Mouse (Mus musculus): ENCODE measurements around the gene Ms4a6b.
"Not testable (repeated sequence)": the region's sequence is repeated elsewhere in the genome, so short reads cannot be mapped to it uniquely, and the experiment has no call there.

The Ms4a6b gene

GRCm38 (mm10) chr19:11516246-11516645 is at the start of gene Ms4a6b:
TSS of gene Ms4a6b (plus strand) at chr19:11516512.
- no peak for DNase-seq

DNA sequence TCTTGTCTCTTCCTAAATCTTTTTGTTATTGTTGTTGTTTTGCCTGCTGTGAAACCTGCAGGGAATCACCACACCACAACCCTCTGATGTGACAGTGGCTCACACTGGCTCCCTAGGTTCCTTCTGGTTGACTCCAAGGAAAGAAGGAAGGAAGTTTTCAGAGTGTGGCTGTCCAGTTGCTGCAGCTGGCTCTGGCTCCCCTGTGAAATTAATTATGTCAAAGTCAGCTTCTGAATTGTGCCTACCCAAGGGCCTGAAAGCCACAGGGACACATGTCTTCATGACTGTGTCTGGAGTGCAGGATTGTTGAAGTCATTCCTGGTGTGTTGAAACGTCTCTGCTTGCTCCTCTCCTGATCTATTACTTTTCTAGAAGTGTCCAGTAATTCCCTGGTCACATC is 48.0 kb upstream of the Ms4a6b start:
- not testable (repeated sequence) for DNase-seq

GRCm38 (mm10) chr19:11469215-11469614 is 47.1 kb upstream of the Ms4a6b start, which contains the start of gene Ms4a6c:
TSS of gene Ms4a6c (plus strand) at chr19:11469366.
- DNase-seq = not testable (repeated sequence)

- DNase-seq = no peak
These were observed 36.6 kb upstream of the Ms4a6b start for GRCm38 (mm10) chr19:11479714-11480113.

GRCm38 (mm10) chr19:11482684-11483083 is 33.6 kb upstream of the Ms4a6b start:
- no peak for DNase-seq

GRCm38 (mm10) chr19:11483941-11484340 is 32.4 kb upstream of the Ms4a6b start:
- DNase-seq = no peak

DNA sequence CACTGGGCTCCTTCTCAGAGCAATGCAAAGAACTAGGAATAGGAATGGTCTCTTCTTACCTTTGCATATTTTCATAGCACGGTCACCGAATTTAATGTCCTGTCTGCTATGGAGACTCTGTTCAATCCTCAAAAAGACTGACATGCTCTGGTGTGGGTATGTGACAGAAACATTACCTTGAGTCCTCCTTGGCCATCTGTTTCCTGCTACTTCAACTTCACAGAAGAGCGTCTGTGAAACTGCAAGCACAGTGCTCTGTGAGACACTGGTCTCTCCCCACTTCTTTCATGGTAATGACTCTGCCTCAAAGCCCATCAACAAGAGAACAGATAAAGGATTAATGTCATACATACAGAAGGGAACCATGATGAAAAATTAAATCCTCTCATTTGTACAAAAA is 31.9 kb upstream of the Ms4a6b start:
- no peak for DNase-seq

GRCm38 (mm10) chr19:11485266-11485665 is 31.0 kb upstream of the Ms4a6b start:
- no peak for DNase-seq

DNA sequence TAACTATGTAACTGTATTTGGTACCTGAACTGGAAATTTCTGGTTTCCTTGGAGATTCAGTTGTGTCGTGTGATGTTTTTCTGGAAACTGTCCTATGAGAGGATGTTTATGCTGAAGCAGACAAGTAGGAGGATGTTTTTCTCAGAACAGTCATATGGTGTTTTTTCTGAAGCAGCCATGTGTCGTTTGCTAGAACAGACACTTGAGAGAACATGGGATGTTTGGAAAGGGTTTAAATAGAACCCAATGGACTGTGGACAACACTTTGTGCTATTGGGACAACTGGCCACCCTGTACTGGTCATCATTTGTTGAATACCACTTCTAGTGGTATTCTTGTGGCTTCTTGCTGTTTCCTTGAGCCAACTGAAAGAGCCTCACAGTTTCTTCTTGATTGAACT is 30.6 kb upstream of the Ms4a6b start, which contains the start of gene Gm8369:
TSS of gene Gm8369 (plus strand) at position 193 of the 400 bp plus-strand sequence.
- no peak for DNase-seq

GRCm38 (mm10) chr19:11486599-11486998 is 29.7 kb upstream of the Ms4a6b start:
- DNase-seq = no peak

GRCm38 (mm10) chr19:11491406-11492189 is 24.7 kb upstream of the Ms4a6b start:
- DNase-seq = no peak

GRCm38 (mm10) chr19:11492671-11493070 is 23.6 kb upstream of the Ms4a6b start:
- no peak for DNase-seq

DNA sequence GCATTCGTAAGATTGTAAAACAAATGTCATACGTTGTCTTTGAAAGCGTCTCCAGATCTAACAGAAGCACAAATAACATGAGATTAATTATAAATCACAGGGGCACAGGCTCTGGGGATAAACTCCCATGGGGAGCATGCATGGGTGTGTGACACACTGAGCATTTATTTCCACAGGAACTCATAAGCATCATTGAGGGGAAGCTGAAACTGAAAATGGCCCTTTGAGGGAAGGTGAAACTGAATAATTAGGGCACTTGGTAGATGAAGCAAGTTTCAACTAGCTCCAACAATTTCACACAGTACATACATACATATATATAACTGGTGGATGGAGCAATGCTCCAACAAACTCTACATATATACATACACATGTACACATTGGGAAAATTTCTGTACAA is 21.8 kb upstream of the Ms4a6b start:
- no peak for DNase-seq

DNA sequence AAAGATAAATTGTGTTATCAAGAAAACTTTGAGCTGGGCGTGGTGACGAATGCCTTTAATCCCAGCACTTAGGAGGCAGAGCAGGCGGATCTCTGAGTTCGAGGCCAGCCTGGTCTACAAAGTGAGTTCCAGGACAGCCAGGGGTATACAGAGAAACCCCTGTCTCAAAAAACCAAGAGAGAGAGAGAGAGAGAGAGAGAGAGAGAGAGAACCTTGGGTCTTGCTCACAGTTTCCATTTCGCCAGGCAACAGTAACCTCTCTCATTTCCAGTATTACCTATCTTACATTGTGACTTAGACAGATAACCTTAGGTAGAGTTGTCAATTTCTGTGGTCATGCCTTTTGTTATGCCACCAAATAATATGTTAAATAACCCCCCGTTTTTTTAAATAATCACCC is 20.0 kb upstream of the Ms4a6b start:
- no peak for DNase-seq

- DNase-seq = not testable (repeated sequence)
These were observed 19.0 kb upstream of the Ms4a6b start for GRCm38 (mm10) chr19:11497300-11497699.

DNA sequence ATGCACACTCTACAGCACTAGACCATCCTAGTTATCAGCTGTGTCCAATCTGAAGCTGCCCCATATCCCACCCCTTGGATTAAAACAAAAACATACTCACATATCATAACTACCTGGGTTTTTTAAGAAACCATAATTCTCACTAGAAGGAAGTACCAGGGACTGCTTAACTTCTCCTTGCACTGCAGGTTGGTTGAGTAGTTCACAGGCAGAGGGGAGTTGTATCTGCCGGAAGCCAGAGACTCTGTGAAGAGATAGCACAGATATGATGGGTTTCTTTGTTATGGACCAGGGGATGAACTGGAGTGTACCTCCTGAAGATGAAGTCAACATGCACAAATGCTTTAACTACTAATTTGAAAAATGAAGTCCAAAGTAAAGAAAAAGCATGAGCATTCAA is 15.5 kb upstream of the Ms4a6b start:
- no peak for DNase-seq

GRCm38 (mm10) chr19:11501326-11501725 is 15.0 kb upstream of the Ms4a6b start:
- DNase-seq = no peak

- no peak for DNase-seq
These were observed 11.5 kb upstream of the Ms4a6b start for GRCm38 (mm10) chr19:11504857-11505256.

DNA sequence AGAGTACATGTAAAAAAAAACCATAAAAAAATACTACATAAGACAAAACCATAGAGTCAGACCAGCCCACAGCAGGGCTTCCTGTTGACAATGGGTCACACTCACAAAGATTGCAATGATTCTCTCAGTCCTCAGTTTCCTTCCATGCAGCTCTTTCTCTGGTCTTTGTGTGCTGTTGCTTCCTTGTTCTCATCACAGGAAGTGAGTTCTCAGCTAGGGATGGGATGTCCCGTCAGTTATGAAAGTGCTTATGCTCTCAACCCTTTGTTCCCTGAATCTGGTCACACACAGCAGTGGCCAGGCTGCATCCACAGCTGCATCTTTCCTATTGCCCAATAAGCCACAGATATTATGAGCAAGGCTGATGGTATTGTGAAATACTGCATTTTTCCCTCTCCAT is 2.9 kb upstream of the Ms4a6b start:
- no peak for DNase-seq

DNA sequence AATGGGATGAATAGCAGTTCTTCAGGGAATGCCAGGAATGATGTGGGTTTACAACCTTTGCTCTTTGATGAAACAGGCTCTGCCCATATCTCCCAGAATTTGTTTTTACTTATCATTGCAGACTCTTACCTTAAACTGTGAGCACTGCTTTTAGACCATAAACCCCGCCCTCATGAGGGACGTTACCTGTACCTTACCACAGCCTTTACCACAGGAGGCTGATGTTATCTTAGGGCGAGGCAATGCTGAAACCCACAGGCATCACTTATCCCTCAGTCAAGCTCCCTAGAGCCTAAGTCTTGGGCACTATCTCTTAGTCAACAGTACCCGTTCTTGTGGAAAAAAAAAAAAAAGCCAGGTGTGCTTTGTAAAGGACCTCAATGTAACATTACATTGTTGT is 533 bp downstream of the Ms4a6b start:
- DNase-seq = no peak

GRCm38 (mm10) chr19:11517373-11517772 is 1.1 kb downstream of the Ms4a6b start:
- not testable (repeated sequence) for DNase-seq

GRCm38 (mm10) chr19:11518356-11518755 is 2.0 kb downstream of the Ms4a6b start:
- DNase-seq = not testable (repeated sequence)

GRCm38 (mm10) chr19:11520146-11520545 is 3.8 kb downstream of the Ms4a6b start:
- no peak for DNase-seq

DNA sequence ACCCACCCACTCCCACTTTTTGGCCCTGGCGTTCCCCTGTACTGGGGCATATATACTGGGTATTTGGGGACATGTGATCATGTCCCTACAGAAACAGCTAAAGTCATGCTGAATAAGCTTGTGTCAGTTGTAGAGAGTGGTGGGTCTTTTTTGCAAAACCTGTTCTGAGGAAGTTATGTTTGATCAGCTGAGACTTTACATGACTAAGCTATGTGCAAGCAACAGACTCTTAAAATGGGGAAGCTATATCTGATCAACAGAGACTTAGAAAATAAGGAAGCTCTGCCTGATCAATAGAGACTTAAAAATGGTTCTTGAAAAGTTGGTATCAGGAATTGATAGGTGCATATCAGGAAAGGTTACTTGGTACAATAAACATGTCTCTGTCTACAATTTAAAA is 17.1 kb downstream of the Ms4a6b start:
- DNase-seq = no peak

DNA sequence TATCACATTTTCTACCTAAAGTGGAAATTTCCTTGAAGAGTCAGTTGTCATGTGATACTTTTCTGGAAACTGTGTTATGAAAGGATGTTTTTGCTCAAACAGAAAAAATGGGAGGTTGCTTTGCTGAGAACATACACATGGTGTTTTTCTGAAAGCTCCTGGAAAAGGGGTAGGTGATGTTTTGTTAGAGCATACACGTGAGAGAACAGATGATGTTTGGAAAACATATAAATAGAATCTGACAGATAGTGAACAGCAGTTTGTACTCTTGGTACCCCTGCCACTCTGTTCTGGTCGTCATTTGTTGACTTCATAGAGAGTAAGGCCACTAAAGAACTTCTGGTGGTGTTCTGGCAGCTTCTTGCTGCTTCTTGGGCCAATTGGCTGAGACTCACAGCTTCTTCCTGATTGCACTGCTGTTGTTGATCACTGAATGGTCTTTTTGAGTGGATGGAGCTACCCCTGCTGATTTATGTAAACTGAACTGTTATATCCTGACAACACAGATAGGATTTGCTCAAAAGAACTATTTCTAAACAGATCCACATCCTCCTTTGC is 17.7 kb downstream of the Ms4a6b start:
- DNase-seq = no peak
